Mouse (Mus musculus) olfactory bulb, adult 2 months (tissue): Measurements from ENCODE around the gene Abcb6. TPM values are rescaled to one million over a fixed set of nuclear protein-coding genes. Genes with fewer than 3 reads are reported as not detected.

ENCODE experiments used
- H3K27ac ChIP-seq: fragments of 200-500 bp; 2 replicates; pipeline ENCODE4 v1.5.1; 2012; ENCODE audit warnings: low read depth, low read length; ENCODE audit not compliant: insufficient read depth
- H3K4me1 ChIP-seq: fragments of 200-500 bp; 2 replicates; pipeline ENCODE4 v1.6.1; 2012; ENCODE audit warnings: low read length; ENCODE audit not compliant: control insufficient read depth, insufficient read depth
- H3K4me3 ChIP-seq: fragments of 200-500 bp; 2 replicates; pipeline ENCODE4 v1.5.1; 2012; ENCODE audit warnings: mild to moderate bottlenecking, low read depth, low read length, moderate library complexity; ENCODE audit not compliant: insufficient read depth
- CTCF ChIP-seq: fragments of 200-500 bp; IDR thresholded peaks from 2 replicates; pipeline ENCODE4 v1.5.1; 2012; ENCODE audit warnings: low read depth, mild to moderate bottlenecking, low read length, moderate library complexity; ENCODE audit not compliant: insufficient read depth
- POLR2A ChIP-seq: fragments of 200-500 bp; IDR thresholded peaks from 2 replicates; pipeline ENCODE4 v1.6.1; 2012; ENCODE audit warnings: mild to moderate bottlenecking, low read depth, low read length, moderate library complexity; ENCODE audit not compliant: insufficient read depth
- WGBS: fragments of 180-500 bp; shearing (Covaris S2); methylation state at CpG from one replicate; pipeline ENCODE4 v1.1.7; 2018; 5-methylcytosine and 5-hydroxymethylcytosine counted together
- polyA plus RNA-seq: library from polyadenylated mRNA; stranded (reverse); fragments of >200 nt; gene quantifications from 2 replicates; pipeline ENCODE4 v1.2.4, GENCODE M21; 2012; ENCODE audit warnings: low replicate concordance; ENCODE audit not compliant: missing spikeins, insufficient read depth, insufficient read length

Abcb6 gene
- polyA plus RNA-seq, 1 experiment = not detected

GRCm38 (mm10) chr1:75210136-75211087 lies 30.2 kb upstream of the Abcb6 start, which contains the start of the genes Glb1l and Stk16:
Gene Glb1l (minus strand): TSS chr1:75210813.
Gene Stk16 (plus strand): TSS chr1:75210838.
- peak within 1 kb of the TSS; percentile 98 for H3K4me3 ChIP-seq
- WGBS = 4% methylated on average over 42 of the region's 42 CpGs
- TF ChIP-seq CTCF (no peak), POLR2A (peak; percentile 50)
- peaks cover 28% of the 10 kb centered on the region for H3K4me1 ChIP-seq
- peak within 1 kb of the TSS; percentile 50; the same call in 1 of the 2 replicates for H3K27ac ChIP-seq

- no peak overlapping the region for H3K27ac ChIP-seq
- peak overlapping the region; percentile 30 for H3K4me3 ChIP-seq
- H3K4me1 ChIP-seq = peaks cover 23% of the 10 kb centered on the region
- WGBS = 11% methylated on average over 34 of the region's 34 CpGs
- TF ChIP-seq CTCF = no peak
- TF ChIP-seq POLR2A = no peak
Observed at GRCm38 (mm10) chr1:75208967-75209678, 28.9 kb upstream of the Abcb6 start.

GRCm38 (mm10) chr1:75201236-75201635 lies 21.0 kb upstream of the Abcb6 start:
- no peaks in the 10 kb centered on the region for H3K4me1 ChIP-seq
- WGBS = 91% methylated on average over 1 of the region's 1 CpGs
- no peak for TF ChIP-seq CTCF
- no peak overlapping the region for H3K27ac ChIP-seq
- no peak overlapping the region for H3K4me3 ChIP-seq

- Histone ChIP-seq H3K27ac (0 out of 2 replicates have a peak overlapping the region, but pooled peaks have one; percentile 41), H3K4me3 (peak overlapping the region; percentile 68), H3K4me1 (peaks cover 10% of the 10 kb centered on the region)
- under 1% methylated on average over 19 of the region's 19 CpGs for WGBS
- TF ChIP-seq POLR2A (no peak), CTCF (no peak)
Observed at GRCm38 (mm10) chr1:75192452-75192851, 12.3 kb upstream of the Abcb6 start.

GRCm38 (mm10) chr1:75191622-75192402 lies 11.6 kb upstream of the Abcb6 start, which contains the start of the genes Ankzf1 and Atg9a:
Gene Ankzf1 (plus strand): TSS chr1:75192151.
Gene Atg9a (minus strand): TSS chr1:75192196.
- H3K4me3 ChIP-seq = peak within 1 kb of the TSS; percentile 84
- TF ChIP-seq POLR2A (peak; percentile 89), CTCF (no peak)
- WGBS = under 1% methylated on average over 56 of the region's 56 CpGs
- peak within 1 kb of the TSS; percentile 66 for H3K27ac ChIP-seq
- peaks cover 10% of the 10 kb centered on the region for H3K4me1 ChIP-seq

GRCm38 (mm10) chr1:75191258-75191621 lies 11.0 kb upstream of the Abcb6 start:
- Histone ChIP-seq H3K27ac (no peak overlapping the region), H3K4me3 (peak overlapping the region; percentile 84), H3K4me1 (peaks cover 10% of the 10 kb centered on the region)
- 36% methylated on average over 5 of the region's 5 CpGs for WGBS
- TF ChIP-seq POLR2A = no peak; the same call in 1 of the 2 replicates
- no peak for TF ChIP-seq CTCF

GRCm38 (mm10) chr1:75190577-75190976 lies 10.4 kb upstream of the Abcb6 start:
- TF ChIP-seq CTCF (no peak), POLR2A (no peak)
- peaks cover 10% of the 10 kb centered on the region for H3K4me1 ChIP-seq
- no peak overlapping the region for H3K27ac ChIP-seq
- peak overlapping the region; percentile 84; the same call in 1 of the 2 replicates for H3K4me3 ChIP-seq
- 71% methylated on average over 2 of the region's 2 CpGs for WGBS

GRCm38 (mm10) chr1:75187914-75188483 lies 7.8 kb upstream of the Abcb6 start:
- TF ChIP-seq POLR2A = no peak
- TF ChIP-seq CTCF = no peak
- H3K4me1 ChIP-seq = peaks cover 10% of the 10 kb centered on the region
- no peak overlapping the region for H3K4me3 ChIP-seq
- WGBS = 48% methylated on average over 2 of the region's 2 CpGs
- H3K27ac ChIP-seq = no peak overlapping the region
